In genomic region chr12:19000597-19000996, GRCm38 (mm10) we compare ENCODE assay signal across 8 mouse cellular contexts.
DNase-seq lines count a peak whose midpoint lies in the region; TF ChIP-seq lines count a peak whose summit lies in the region.
"Not testable (repeated sequence)": the region's sequence is repeated elsewhere in the genome, so short reads cannot be mapped to it uniquely, and the experiment has no call there.

No protein-coding gene starts in this region.

- H3K4me1 ChIP-seq in E14TG2a.4 (replicated peaks; ENCODE audit: low read depth, low read length); ES-E14 (ENCODE audit: control insufficient read depth in 2 of 2, insufficient read depth in 2 of 2, low read length in 2 of 2, poor library complexity in 1 of 2); liver, adult 2 months (ENCODE audit: control insufficient read depth, insufficient read depth, low read length): not testable (repeated sequence)

- H3K27ac ChIP-seq in ES-E14 (ENCODE audit: insufficient read depth, low read depth, low read length, poor library complexity, severe bottlenecking); liver, adult 2 months (replicated peaks; ENCODE audit: insufficient read depth, low read depth, low read length): not testable (repeated sequence)

- not testable (repeated sequence) for H3K36me3 ChIP-seq in E14TG2a.4 (ENCODE audit: insufficient read depth, low read length); ES-E14 (ENCODE audit: control insufficient read depth, insufficient read depth, low read length, poor library complexity, severe bottlenecking); liver, adult 2 months (ENCODE audit: control insufficient read depth, insufficient read depth, low read length)

- not testable (repeated sequence) for TF ChIP-seq POLR2A in liver, adult 2 months (IDR thresholded peaks at IDR 0.05; ENCODE audit: extremely low read depth, insufficient read depth, low read length)

- not testable (repeated sequence) for H3K9me3 ChIP-seq in E14TG2a.4 (ENCODE audit: low read length); ES-E14 (ENCODE audit: control insufficient read depth, insufficient read depth, low read depth, low read length)

- in situ Hi-C loops in ES-E14 (cut with MboI; ENCODE audit: low sequenced_read_pairs in 2 of 2, unreplicated experiment in 2 of 2) = not testable (repeated sequence)

- not testable (repeated sequence) for H3K79me2 ChIP-seq in liver, adult 2 months (ENCODE audit: control insufficient read depth, insufficient read depth, low read length)

- not testable (repeated sequence) for H3K4me3 ChIP-seq in E14TG2a.4 (replicated peaks; ENCODE audit: low read length); ES-E14 (ENCODE audit: insufficient read depth in 1 of 2, low read depth in 1 of 2, low read length in 2 of 2, poor library complexity in 1 of 2, severe bottlenecking in 1 of 2); liver, adult 2 months (ENCODE audit: insufficient read depth, low read depth, low read length)

- H3K27me3 ChIP-seq in E14TG2a.4 (ENCODE audit: insufficient read depth, low read length); liver, adult 2 months (ENCODE audit: control insufficient read depth, insufficient read depth, low read length): not testable (repeated sequence)

- WGBS in liver, adult 2 months = 32% methylated on average over 2 of the region's 2 CpGs

- H3K9ac ChIP-seq in ES-E14 (ENCODE audit: insufficient read depth, low read depth, low read length, poor library complexity, severe bottlenecking); liver, adult 2 months (ENCODE audit: low read depth, low read length): not testable (repeated sequence)

- TF ChIP-seq CTCF in E14TG2a.4 (conservative IDR thresholded peaks at IDR 0.05; ENCODE audit: low read length) = peak; percentile 20; the same call in 1 of the 2 replicates
- not testable (repeated sequence) for TF ChIP-seq CTCF in liver, adult 2 months (IDR thresholded peaks at IDR 0.05; ENCODE audit: low read depth, low read length)

- DNase-seq in 3T3-L1 (ENCODE audit: low read depth, low spot score) (peak; percentile 1), ES-E14 (ENCODE audit: low read depth, low spot score) (peak; percentile 7), R1 (ENCODE audit: low read depth, low spot score) (peak; percentile 60), ZHBTc4 (ENCODE audit: low read depth, low spot score) (peak; percentile 49)
- DNase-seq in kidney, adult 8-10 months = peak; percentile 2 to 7
- DNase-seq in liver, adult 2 months (ENCODE audit: extremely low read depth, low read depth, low spot score) = peak; percentile 15
- peak; percentile 2 for DNase-seq in yolk sac, embryonic 10.5 days (ENCODE audit: low spot score)

TF ChIP-seq in ES-E14, 5 proteins besides CTCF, POLR2A, EP300 and RAD21:
- 0 out of 2 replicates have a peak, but pooled peaks have one; percentile 60 for TF ChIP-seq MAFK (IDR thresholded peaks at IDR 0.05; ENCODE audit: insufficient read depth, low read depth, low read length)

Comparison
In these comparisons a context has a peak if more than half of its experiments do, and no peak if none do; other contexts are left out.
1. DNase-seq: peak in every context shown above with its lines; median percentile 60 in R1; 49 in ZHBTc4; 15 in liver, adult 2 months; 7 in ES-E14; 4 in kidney, adult 8-10 months; 2 in yolk sac, embryonic 10.5 days; 1 in 3T3-L1.